In genomic region chr8:108887256-108887615, GRCm38 (mm10) we compare ENCODE assay signal across 9 mouse cellular contexts.
DNase-seq lines count a peak whose midpoint lies in the region; ATAC-seq and TF ChIP-seq lines count a peak whose summit lies in the region.
"Had no signal": no experiment of that assay in that cellular context is flagged by ENCODE, and none has a peak within 500 bp of the region (broad histone marks: within the 10 kb centered on the region; RNA-seq: fewer than 3 reads in every experiment).

No protein-coding gene starts in this region.

- H3K4me2 ChIP-seq in intestine, embryonic 14.5 days (ENCODE audit: low read length): peak overlapping the region; percentile 24; the same call in 1 of the 2 replicates
- H3K4me2 ChIP-seq in intestine, embryonic 16.5 days (ENCODE audit: low read depth, low read length): no peak overlapping the region
- H3K4me2 ChIP-seq in limb, embryonic 11.5 days (ENCODE audit: low read depth, severe bottlenecking): no peak overlapping the region
- no peak overlapping the region for H3K4me2 ChIP-seq in neural tube, embryonic 14.5 days (ENCODE audit: low read depth, low read length)

- H3K9me3 ChIP-seq in intestine, embryonic 14.5 days (ENCODE audit: control insufficient read depth, low read length): no peaks in the 10 kb centered on the region
- H3K9me3 ChIP-seq in intestine, embryonic 16.5 days (ENCODE audit: control insufficient read depth, low read length): no peaks in the 10 kb centered on the region
- no peaks in the 10 kb centered on the region for H3K9me3 ChIP-seq in ES-E14 (ENCODE audit: control insufficient read depth, insufficient read depth, low read depth, low read length)
- H3K9me3 ChIP-seq in limb, embryonic 11.5 days (ENCODE audit: control insufficient read depth, low read length): no peaks in the 10 kb centered on the region
- no peaks in the 10 kb centered on the region for H3K9me3 ChIP-seq in neural tube, embryonic 14.5 days (ENCODE audit: control insufficient read depth, low read length)
- H3K9me3 ChIP-seq: embryonic facial prominence, embryonic 15.5 days had no signal

- no peaks in the 10 kb centered on the region for H3K36me3 ChIP-seq in intestine, embryonic 14.5 days (ENCODE audit: control insufficient read depth, insufficient read depth, low read length)
- no peaks in the 10 kb centered on the region for H3K36me3 ChIP-seq in intestine, embryonic 16.5 days (ENCODE audit: control insufficient read depth, insufficient read depth, low read length)
- H3K36me3 ChIP-seq in ES-E14 (ENCODE audit: control insufficient read depth, insufficient read depth, low read length, poor library complexity, severe bottlenecking): no peaks in the 10 kb centered on the region; the same call in 1 of the 2 replicates
- H3K36me3 ChIP-seq in limb, embryonic 11.5 days (ENCODE audit: control insufficient read depth, insufficient read depth, low read length): no peaks in the 10 kb centered on the region
- no peaks in the 10 kb centered on the region for H3K36me3 ChIP-seq in neural tube, embryonic 14.5 days (ENCODE audit: control insufficient read depth, insufficient read depth, low read length)
- H3K36me3 ChIP-seq: embryonic facial prominence, embryonic 15.5 days had no signal

- H3K27ac ChIP-seq in intestine, embryonic 14.5 days (ENCODE audit: low read depth): no peak overlapping the region
- H3K27ac ChIP-seq in intestine, embryonic 16.5 days (ENCODE audit: low read length): no peak overlapping the region
- H3K27ac ChIP-seq in ES-E14 (ENCODE audit: insufficient read depth, low read depth, low read length, poor library complexity, severe bottlenecking): no peak overlapping the region
- H3K27ac ChIP-seq in limb, embryonic 11.5 days (replicated peaks; ENCODE audit: low read depth, low read length): no peak overlapping the region
- 0 out of 2 replicates have a peak overlapping the region, but pooled peaks have one; percentile 2 for H3K27ac ChIP-seq in neural tube, embryonic 14.5 days (ENCODE audit: low read depth, low read length)

- in situ Hi-C loops in ES-E14 (cut with MboI; ENCODE audit: low sequenced_read_pairs in 2 of 2, unreplicated experiment in 2 of 2): no loop called here

- no peaks in the 10 kb centered on the region for H3K27me3 ChIP-seq in intestine, embryonic 14.5 days (replicated peaks; ENCODE audit: control insufficient read depth, insufficient read depth, low read length)
- H3K27me3 ChIP-seq in intestine, embryonic 16.5 days (replicated peaks; ENCODE audit: control insufficient read depth, insufficient read depth, low read length): no peaks in the 10 kb centered on the region
- no peaks in the 10 kb centered on the region for H3K27me3 ChIP-seq in limb, embryonic 11.5 days (ENCODE audit: control insufficient read depth, insufficient read depth, low read length)
- H3K27me3 ChIP-seq in neural tube, embryonic 14.5 days (ENCODE audit: control insufficient read depth, insufficient read depth, low read length): no peaks in the 10 kb centered on the region
- H3K27me3 ChIP-seq: embryonic facial prominence, embryonic 15.5 days had no signal

- ATAC-seq in intestine, embryonic 14.5 days (replicated peaks; ENCODE audit: low FRiP score, low TSS enrichment, low read depth): no peak
- no peak for ATAC-seq in intestine, embryonic 16.5 days
- peak; percentile 48; the same call in 1 of the 2 replicates for ATAC-seq in limb, embryonic 11.5 days (ENCODE audit: insufficient number of reproducible peaks, low FRiP score, low TSS enrichment, low read depth)
- peak; percentile 7; the same call in 1 of the 2 replicates for ATAC-seq in neural tube, embryonic 14.5 days (ENCODE audit: low read depth)
- ATAC-seq in monocyte, adult 5-6 weeks (replicated peaks; ENCODE audit: insufficient number of reproducible peaks, low FRiP score, low TSS enrichment, poor library complexity, severe bottlenecking): no peak

- H3K9ac ChIP-seq in intestine, embryonic 14.5 days (ENCODE audit: low read length): no peak overlapping the region
- H3K9ac ChIP-seq in intestine, embryonic 16.5 days (ENCODE audit: low read depth, low read length): no peak overlapping the region
- 0 out of 2 replicates have a peak overlapping the region, but pooled peaks have one; percentile 31 for H3K9ac ChIP-seq in ES-E14 (ENCODE audit: insufficient read depth, low read depth, low read length, poor library complexity, severe bottlenecking)
- no peak overlapping the region for H3K9ac ChIP-seq in limb, embryonic 11.5 days (ENCODE audit: low read length)
- H3K9ac ChIP-seq in neural tube, embryonic 14.5 days (replicated peaks; ENCODE audit: low read depth, low read length): no peak overlapping the region
- H3K9ac ChIP-seq: embryonic facial prominence, embryonic 15.5 days had no signal

- DNase-seq in intestine, embryonic 14.5 days (ENCODE audit: low spot score): no peak
- DNase-seq in ES-E14 (ENCODE audit: low read depth, low spot score): no peak
- no peak for DNase-seq in limb, embryonic 11.5 days (ENCODE audit: low spot score)
- DNase-seq in adrenal gland, postnatal 10 days: no peak
- no peak for DNase-seq in kidney, adult 18-20 months

- H3K4me1 ChIP-seq in intestine, embryonic 14.5 days (replicated peaks; ENCODE audit: control insufficient read depth, insufficient read depth, low read length): peaks cover 33% of the 10 kb centered on the region
- H3K4me1 ChIP-seq in intestine, embryonic 16.5 days (ENCODE audit: control insufficient read depth, insufficient read depth, low read length): peaks cover 25% of the 10 kb centered on the region
- peaks cover 0 to 6% of the 10 kb centered on the region in 2 experiments; a peak in 1 of 4 replicates for H3K4me1 ChIP-seq in ES-E14 (ENCODE audit: control insufficient read depth in 2 of 2, insufficient read depth in 2 of 2, low read length in 2 of 2, poor library complexity in 1 of 2)
- peaks cover 41% of the 10 kb centered on the region for H3K4me1 ChIP-seq in limb, embryonic 11.5 days (ENCODE audit: control insufficient read depth, insufficient read depth, low read length)
- H3K4me1 ChIP-seq in neural tube, embryonic 14.5 days (ENCODE audit: control insufficient read depth, insufficient read depth, low read length): peaks cover 43% of the 10 kb centered on the region

- WGBS in intestine, embryonic 14.5 days: 83% methylated on average over 14 of the region's 14 CpGs
- 79% methylated on average over 14 of the region's 14 CpGs for WGBS in intestine, embryonic 16.5 days
- 69% methylated on average over 14 of the region's 14 CpGs for WGBS in limb, embryonic 11.5 days
- WGBS in neural tube, embryonic 14.5 days: 52% methylated on average over 14 of the region's 14 CpGs

- H3K4me3 ChIP-seq in intestine, embryonic 14.5 days (ENCODE audit: low read depth, low read length): no peak overlapping the region
- no peak overlapping the region for H3K4me3 ChIP-seq in intestine, embryonic 16.5 days (ENCODE audit: low read length)
- H3K4me3 ChIP-seq in ES-E14 (ENCODE audit: insufficient read depth in 1 of 2, low read depth in 1 of 2, low read length in 2 of 2, poor library complexity in 1 of 2, severe bottlenecking in 1 of 2): 0 out of 4 replicates have a peak overlapping the region, but pooled peaks of 1 of the 2 experiments have one; percentile 0
- no peak overlapping the region for H3K4me3 ChIP-seq in limb, embryonic 11.5 days (ENCODE audit: low read depth, low read length)
- H3K4me3 ChIP-seq in neural tube, embryonic 14.5 days (ENCODE audit: low read depth, low read length): no peak overlapping the region

TF ChIP-seq in ES-E14, 5 proteins besides CTCF, POLR2A, EP300 and RAD21:
- no peak for TF ChIP-seq HCFC1 (IDR thresholded peaks at IDR 0.05; ENCODE audit: borderline replicate concordance, insufficient read depth, low read length)
- no peak for TF ChIP-seq ZNF384 (IDR thresholded peaks at IDR 0.05; ENCODE audit: low read depth, low read length)
- no peak for TF ChIP-seq ZC3H11A (IDR thresholded peaks at IDR 0.05; ENCODE audit: borderline replicate concordance, low read depth, low read length)
- no peak for TF ChIP-seq CHD2 (IDR thresholded peaks at IDR 0.05; ENCODE audit: low read depth, low read length)
- TF ChIP-seq MAFK (IDR thresholded peaks at IDR 0.05; ENCODE audit: insufficient read depth, low read depth, low read length): no peak

Comparison
In these comparisons a context has a peak if more than half of its experiments do, and no peak if none do; other contexts are left out.
1. ATAC-seq: peak in limb, embryonic 11.5 days (single experiment) and neural tube, embryonic 14.5 days (single experiment); none in intestine, embryonic 14.5 days (single experiment), intestine, embryonic 16.5 days (single experiment) and monocyte, adult 5-6 weeks (single experiment).